8 mouse cellular contexts compared by ENCODE assay signal in the genomic region with DNA sequence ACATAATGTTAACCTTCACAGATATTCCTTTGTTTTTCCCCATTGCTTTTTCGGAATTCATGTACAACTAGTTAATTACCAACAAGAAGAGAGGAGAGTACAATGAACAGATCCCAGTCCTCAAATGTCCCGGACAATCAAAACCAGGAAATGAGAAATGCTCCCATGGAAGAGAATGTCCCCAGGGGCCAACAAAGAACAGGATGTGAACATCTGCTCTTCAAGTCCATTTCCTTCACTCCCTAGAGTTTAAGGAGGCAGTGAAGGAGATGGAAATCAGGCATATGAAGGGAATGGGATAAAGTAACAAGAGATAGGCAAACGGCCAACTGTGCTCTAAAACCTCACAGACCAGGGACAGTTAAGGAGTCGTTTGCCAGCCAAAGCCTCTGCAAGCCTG. TPM values are rescaled to one million over a fixed set of nuclear protein-coding genes. Genes with fewer than 3 reads are reported as not detected.
DNase-seq lines count a peak whose midpoint lies in the region.

No protein-coding gene starts in this region.

- intact Hi-C loops in heart, postnatal 14 days (cut with DNase I) = no loop called here

- DNase-seq in kidney, adult 11 months = peak; percentile 16
- DNase-seq in kidney, adult 18-20 months = no peak
- peak; percentile 63 for DNase-seq in embryo, embryonic 10.5 days (ENCODE audit: low spot score)
- DNase-seq in heart, postnatal 14 days = peak; percentile 15 to 51
- peak; percentile 10 for DNase-seq in lung, postnatal 25 days (ENCODE audit: low spot score)
- no peak for DNase-seq in right cerebral cortex, adult 2 months (ENCODE audit: low spot score in 2 of 2)
- no peak for DNase-seq in cerebellum, adult 9-11 months
- DNase-seq in left cerebral cortex, adult 9 months (ENCODE audit: low spot score in 2 of 2) = no peak

RNA-seq across cellular contexts. Expression of a gene that starts 53.3 kb away (rescaled TPM):
- total RNA-seq in heart, postnatal 14 days (2021) = 10 to 100 TPM; 45.6 to 53.6 TPM

Comparison
In these comparisons a context has a peak if more than half of its experiments do, and no peak if none do; other contexts are left out.
1. DNase-seq: peak in kidney, adult 11 months (single experiment), embryo, embryonic 10.5 days (single experiment), heart, postnatal 14 days (2 of 2) and lung, postnatal 25 days (single experiment); none in kidney, adult 18-20 months (single experiment), right cerebral cortex, adult 2 months (0 of 2), cerebellum, adult 9-11 months (single experiment) and left cerebral cortex, adult 9 months (0 of 2).